Comparison of ENCODE assay signal across 8 mouse cellular contexts in genomic region chr1:191470190-191470985, GRCm38 (mm10).
DNase-seq lines count a peak whose midpoint lies in the region; ATAC-seq lines count a peak whose summit lies in the region.

No protein-coding gene starts in this region.

- H3K27ac ChIP-seq in hindbrain, embryonic 12.5 days, result no peak overlapping the region
- H3K27ac ChIP-seq in hindbrain, embryonic 10.5 days, result no peak overlapping the region
- no peak overlapping the region; the same call in 1 of the 2 replicates for H3K27ac ChIP-seq in embryonic facial prominence, embryonic 14.5 days (replicated peaks; ENCODE audit: low read depth, low read length)
- peak overlapping the region; percentile 60 for H3K27ac ChIP-seq in neural tube, embryonic 14.5 days (ENCODE audit: low read depth, low read length)

- H3K4me1 ChIP-seq in hindbrain, embryonic 12.5 days, result peaks cover 7% of the 10 kb centered on the region
- H3K4me1 ChIP-seq in hindbrain, embryonic 10.5 days (replicated peaks), result peaks cover 11% of the 10 kb centered on the region
- H3K4me1 ChIP-seq in embryonic facial prominence, embryonic 14.5 days (ENCODE audit: control insufficient read depth, insufficient read depth, low read length), result peaks cover 6% of the 10 kb centered on the region; the same call in 1 of the 2 replicates
- no peaks in the 10 kb centered on the region for H3K4me1 ChIP-seq in neural tube, embryonic 14.5 days (ENCODE audit: control insufficient read depth, insufficient read depth, low read length)

- H3K27me3 ChIP-seq in hindbrain, embryonic 12.5 days, result no peaks in the 10 kb centered on the region
- H3K27me3 ChIP-seq in hindbrain, embryonic 10.5 days (ENCODE audit: insufficient read depth, poor library complexity, severe bottlenecking), result no peaks in the 10 kb centered on the region
- H3K27me3 ChIP-seq in embryonic facial prominence, embryonic 14.5 days (replicated peaks; ENCODE audit: control insufficient read depth, insufficient read depth, low read length), result no peaks in the 10 kb centered on the region
- no peaks in the 10 kb centered on the region for H3K27me3 ChIP-seq in neural tube, embryonic 14.5 days (ENCODE audit: control insufficient read depth, insufficient read depth, low read length)

- H3K9ac ChIP-seq in hindbrain, embryonic 12.5 days, result no peak overlapping the region
- no peak overlapping the region for H3K9ac ChIP-seq in embryonic facial prominence, embryonic 14.5 days (ENCODE audit: low read depth, low read length)
- H3K9ac ChIP-seq in neural tube, embryonic 14.5 days (replicated peaks; ENCODE audit: low read depth, low read length), result no peak overlapping the region

- intact Hi-C loops in heart, postnatal 10 days (cut with DNase I), result no loop called here

- 0 out of 2 replicates have a peak, but pooled peaks have one; percentile 22 for ATAC-seq in hindbrain, embryonic 12.5 days (ENCODE audit: low FRiP score)
- peak; percentile 83 for ATAC-seq in embryonic facial prominence, embryonic 14.5 days (ENCODE audit: low read depth)
- peak; percentile 60 for ATAC-seq in neural tube, embryonic 14.5 days (ENCODE audit: low read depth)

- H3K4me2 ChIP-seq in hindbrain, embryonic 12.5 days (replicated peaks), result no peak overlapping the region
- H3K4me2 ChIP-seq in embryonic facial prominence, embryonic 14.5 days (ENCODE audit: low read depth, low read length), result no peak overlapping the region
- H3K4me2 ChIP-seq in neural tube, embryonic 14.5 days (ENCODE audit: low read depth, low read length), result no peak overlapping the region; the same call in 1 of the 2 replicates

- DNase-seq in hindbrain, embryonic 10.5 days (ENCODE audit: low spot score), result no peak
- peak; percentile 87 for DNase-seq in embryonic facial prominence, embryonic 14.5 days (ENCODE audit: low spot score)
- DNase-seq in heart, postnatal 10 days, result peak; percentile 62 to 69
- DNase-seq in left cerebral cortex, adult 9 months (ENCODE audit: low spot score in 2 of 2), result peak; percentile 84 to 85
- DNase-seq in yolk sac, embryonic 10.5 days (ENCODE audit: low spot score), result no peak
- no peak for DNase-seq in urinary bladder, postnatal 36 days (ENCODE audit: low spot score in 2 of 2)

- H3K9me3 ChIP-seq in hindbrain, embryonic 12.5 days (replicated peaks), result no peaks in the 10 kb centered on the region
- no peaks in the 10 kb centered on the region for H3K9me3 ChIP-seq in hindbrain, embryonic 10.5 days
- no peaks in the 10 kb centered on the region for H3K9me3 ChIP-seq in embryonic facial prominence, embryonic 14.5 days (ENCODE audit: control insufficient read depth, low read length)
- H3K9me3 ChIP-seq in neural tube, embryonic 14.5 days (ENCODE audit: control insufficient read depth, low read length), result no peaks in the 10 kb centered on the region

- H3K4me3 ChIP-seq in hindbrain, embryonic 12.5 days, result no peak overlapping the region
- no peak overlapping the region for H3K4me3 ChIP-seq in hindbrain, embryonic 10.5 days
- no peak overlapping the region for H3K4me3 ChIP-seq in embryonic facial prominence, embryonic 14.5 days (ENCODE audit: low read depth, low read length)
- no peak overlapping the region for H3K4me3 ChIP-seq in neural tube, embryonic 14.5 days (ENCODE audit: low read depth, low read length)

- 41% methylated on average over 13 of the region's 13 CpGs for WGBS in hindbrain, embryonic 12.5 days
- 43% methylated on average over 13 of the region's 13 CpGs for WGBS in hindbrain, embryonic 10.5 days
- 17% methylated on average over 13 of the region's 13 CpGs for WGBS in embryonic facial prominence, embryonic 14.5 days
- WGBS in neural tube, embryonic 14.5 days, result 30% methylated on average over 13 of the region's 13 CpGs

- no peaks in the 10 kb centered on the region for H3K36me3 ChIP-seq in hindbrain, embryonic 12.5 days
- H3K36me3 ChIP-seq in hindbrain, embryonic 10.5 days, result no peaks in the 10 kb centered on the region
- H3K36me3 ChIP-seq in embryonic facial prominence, embryonic 14.5 days (ENCODE audit: control insufficient read depth, insufficient read depth, low read length), result no peaks in the 10 kb centered on the region
- H3K36me3 ChIP-seq in neural tube, embryonic 14.5 days (ENCODE audit: control insufficient read depth, insufficient read depth, low read length), result no peaks in the 10 kb centered on the region

Comparison
In these comparisons a context has a peak if more than half of its experiments do, and no peak if none do; other contexts are left out.
1. ATAC-seq: peak in every context shown above with its lines; median percentile 83 in embryonic facial prominence, embryonic 14.5 days; 60 in neural tube, embryonic 14.5 days; 22 in hindbrain, embryonic 12.5 days.
2. DNase-seq: peak in embryonic facial prominence, embryonic 14.5 days (single experiment), heart, postnatal 10 days (2 of 2) and left cerebral cortex, adult 9 months (2 of 2); none in hindbrain, embryonic 10.5 days (single experiment), yolk sac, embryonic 10.5 days (single experiment) and urinary bladder, postnatal 36 days (0 of 2).